Mouse (Mus musculus) midbrain, embryonic 10.5 days (tissue): ENCODE measurements around the gene S100a7a. TPM values are rescaled to one million over a fixed set of nuclear protein-coding genes. Genes with fewer than 3 reads are reported as not detected.

Source experiments
- DNase-seq: peaks from one replicate; pipeline ENCODE4 v3.0.0-alpha.2; 2017; ENCODE audit warnings: low spot score
- H3K27ac ChIP-seq: fragments of 300-500 bp; sonication (generic); replicated peaks from 2 replicates; pipeline ENCODE4 v1.5.1; 2016; ENCODE audit warnings: mild to moderate bottlenecking
- H3K27me3 ChIP-seq: fragments of 300-500 bp; sonication (generic); 2 replicates; pipeline ENCODE4 v1.6.1; 2016; ENCODE audit warnings: low read depth, mild to moderate bottlenecking; ENCODE audit not compliant: poor library complexity, severe bottlenecking
- H3K36me3 ChIP-seq: fragments of 300-500 bp; sonication (generic); 2 replicates; pipeline ENCODE4 v1.6.1; 2016; ENCODE audit warnings: mild to moderate bottlenecking, moderate library complexity
- H3K4me1 ChIP-seq: fragments of 300-500 bp; sonication (generic); 2 replicates; pipeline ENCODE4 v1.6.1; 2016
- H3K4me3 ChIP-seq: fragments of 300-500 bp; sonication (generic); 2 replicates; pipeline ENCODE4 v1.5.1; 2016; ENCODE audit warnings: mild to moderate bottlenecking, moderate library complexity
- H3K9me3 ChIP-seq: fragments of 300-500 bp; sonication (generic); replicated peaks from 2 replicates; pipeline ENCODE4 v1.6.1; 2016; ENCODE audit warnings: mild to moderate bottlenecking
- WGBS: fragments of 180-500 bp; shearing (Covaris S2); methylation state at CpG from one replicate; pipeline ENCODE4 v1.1.7; 2016; 5-methylcytosine and 5-hydroxymethylcytosine counted together
- polyA plus RNA-seq: library from polyadenylated mRNA; unstranded; fragments of >200 nt; fragmentation: Nextera tagmentation; extraction: Ambion mirVana; gene quantifications from 2 replicates; pipeline ENCODE4 v1.2.1, GENCODE M21; 2016

S100a7a gene
- polyA plus RNA-seq, 1 experiment from 2014 or later = 0.15 TPM

DNA sequence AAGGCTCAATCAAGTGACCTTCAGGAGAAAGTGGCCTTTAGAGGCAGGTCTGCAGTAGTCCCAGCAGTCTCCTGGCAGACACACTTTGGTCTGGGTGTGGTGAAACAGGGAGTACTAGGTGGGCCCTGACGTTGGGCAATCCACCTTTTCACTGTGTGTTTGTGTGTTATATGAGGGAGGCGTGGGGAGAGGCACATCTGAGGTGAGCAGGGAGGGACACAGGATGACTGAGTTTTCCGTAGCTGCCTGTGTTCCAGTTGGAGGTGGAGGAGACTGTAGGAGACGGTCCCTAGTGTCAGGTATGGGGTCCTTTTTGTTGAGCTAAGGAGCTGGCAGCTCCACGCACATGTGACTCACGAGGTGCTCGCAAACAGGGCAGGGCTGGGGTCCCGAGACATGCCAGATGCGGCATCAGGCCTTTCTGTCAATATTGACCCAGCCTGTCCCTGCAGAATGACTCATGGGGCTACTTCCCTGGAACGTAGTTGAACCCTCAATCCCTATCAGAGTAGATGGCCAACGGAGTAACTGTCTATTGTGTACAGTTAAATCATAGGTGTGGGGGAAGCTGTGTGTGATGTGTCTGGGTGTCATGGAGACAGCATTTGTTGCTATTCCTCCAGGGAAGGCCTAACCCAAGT lies 39.1 kb upstream of the S100a7a start:
- H3K36me3 ChIP-seq = no peaks in the 10 kb centered on the region
- H3K27me3 ChIP-seq = peaks cover 14% of the 10 kb centered on the region
- no peak overlapping the region for H3K27ac ChIP-seq
- H3K9me3 ChIP-seq = no peaks in the 10 kb centered on the region
- 82% methylated on average over 11 of the region's 11 CpGs for WGBS
- no peak overlapping the region for H3K4me3 ChIP-seq
- peaks cover 13% of the 10 kb centered on the region for H3K4me1 ChIP-seq
- DNase-seq = no peak

DNA sequence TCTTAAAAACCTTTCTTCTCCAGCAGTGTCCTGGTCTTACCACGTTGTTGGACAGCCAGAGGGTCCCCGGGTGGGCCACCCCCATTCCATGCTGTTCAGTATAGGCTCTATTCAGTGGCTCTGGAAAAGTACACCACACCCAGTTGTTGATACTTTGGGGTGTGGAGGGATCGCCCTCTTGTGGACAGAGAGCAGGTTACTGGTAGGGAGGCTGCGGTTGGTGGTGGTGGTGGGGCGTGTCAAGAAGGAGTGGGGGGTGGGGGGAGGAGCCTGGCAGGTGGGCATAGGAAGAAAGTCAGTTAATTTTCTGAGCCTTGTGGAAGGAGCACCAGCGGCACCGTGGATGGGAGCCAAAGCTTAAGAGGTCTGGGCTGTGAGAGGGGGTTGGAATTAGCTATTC lies 38.4 kb upstream of the S100a7a start:
- no peaks in the 10 kb centered on the region for H3K36me3 ChIP-seq
- DNase-seq = peak; percentile 53
- H3K9me3 ChIP-seq = no peaks in the 10 kb centered on the region
- no peak overlapping the region for H3K27ac ChIP-seq
- WGBS = 11% methylated on average over 7 of the region's 7 CpGs
- H3K27me3 ChIP-seq = peaks cover 14% of the 10 kb centered on the region
- H3K4me1 ChIP-seq = peaks cover 13% of the 10 kb centered on the region
- H3K4me3 ChIP-seq = no peak overlapping the region

DNA sequence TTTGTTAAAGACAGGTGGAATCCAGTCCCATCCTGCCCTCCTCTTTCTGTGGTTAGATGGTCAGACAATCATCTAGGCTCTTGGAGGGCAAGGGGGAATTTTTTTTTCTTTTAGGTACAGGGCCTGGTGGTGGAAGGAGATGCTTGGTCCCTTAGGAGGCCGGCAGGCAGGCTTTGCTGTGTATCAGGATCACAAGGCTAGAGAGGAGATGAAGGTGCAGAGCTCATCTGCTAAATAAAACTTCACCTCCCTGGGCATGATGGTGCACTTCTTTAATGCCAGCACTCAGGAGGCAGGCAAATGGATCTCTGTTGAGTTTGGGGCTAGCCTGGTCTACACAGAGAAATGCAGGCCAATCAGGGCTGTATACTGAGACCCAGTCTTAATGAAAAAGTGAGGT lies 37.9 kb upstream of the S100a7a start:
- no peak overlapping the region for H3K27ac ChIP-seq
- H3K36me3 ChIP-seq = no peaks in the 10 kb centered on the region
- no peaks in the 10 kb centered on the region for H3K9me3 ChIP-seq
- no peak for DNase-seq
- 88% methylated on average over 1 of the region's 1 CpGs for WGBS
- peaks cover 14% of the 10 kb centered on the region for H3K27me3 ChIP-seq
- H3K4me3 ChIP-seq = no peak overlapping the region
- H3K4me1 ChIP-seq = peaks cover 13% of the 10 kb centered on the region

DNA sequence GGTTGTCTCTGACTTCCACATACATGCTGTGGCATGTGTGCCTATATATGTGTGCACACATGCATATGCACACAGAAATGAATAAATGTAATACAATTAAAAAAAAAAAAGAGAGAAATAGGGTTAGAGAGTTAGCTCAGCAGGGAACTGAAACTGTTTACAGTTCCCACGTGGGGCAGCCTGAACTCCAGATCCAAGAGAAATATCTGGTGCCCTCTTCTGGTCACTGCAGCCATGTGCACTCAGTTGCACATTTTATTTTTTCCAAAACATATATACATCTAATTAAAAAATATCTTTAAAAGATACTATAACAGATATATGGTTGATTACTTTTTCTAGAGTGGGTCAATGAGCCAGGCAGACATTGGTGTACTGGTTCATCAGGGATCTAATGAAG lies 36.2 kb upstream of the S100a7a start:
- Histone ChIP-seq H3K27ac (no peak overlapping the region), H3K27me3 (peaks cover 14% of the 10 kb centered on the region)
- WGBS = 21% methylated on average over 1 of the region's 1 CpGs

DNA sequence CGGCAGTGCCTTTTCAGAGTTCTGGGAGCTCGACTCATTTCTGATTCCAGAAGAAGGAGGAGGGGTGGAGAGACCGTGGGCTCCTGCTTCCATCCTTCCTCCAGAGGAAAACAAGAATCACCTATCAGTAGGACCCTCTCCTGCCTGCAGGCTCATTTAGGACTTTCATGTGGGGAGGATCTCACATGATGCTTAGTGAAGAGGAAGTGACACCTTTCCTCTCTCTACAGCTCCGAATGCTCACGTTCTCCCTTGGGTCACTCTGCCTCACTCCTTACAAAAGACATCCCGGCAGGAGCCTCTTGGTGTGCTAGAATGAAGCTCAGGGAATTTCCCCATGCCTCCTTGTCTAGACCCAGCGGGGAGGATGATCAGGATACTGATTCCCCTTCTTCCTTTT lies 32.3 kb upstream of the S100a7a start:
- Histone ChIP-seq H3K4me3 (no peak overlapping the region), H3K36me3 (no peaks in the 10 kb centered on the region), H3K27me3 (no peaks in the 10 kb centered on the region), H3K9me3 (no peaks in the 10 kb centered on the region), H3K27ac (no peak overlapping the region), H3K4me1 (peaks cover 23% of the 10 kb centered on the region)
- WGBS = 50% methylated on average over 7 of the region's 7 CpGs
- DNase-seq = no peak

More for the DNA sequence above, 36.2 kb upstream of the S100a7a start:
- Histone ChIP-seq H3K36me3 (no peaks in the 10 kb centered on the region), H3K4me3 (no peak overlapping the region), H3K4me1 (peaks cover 11% of the 10 kb centered on the region), H3K9me3 (no peaks in the 10 kb centered on the region)
- no peak for DNase-seq

DNA sequence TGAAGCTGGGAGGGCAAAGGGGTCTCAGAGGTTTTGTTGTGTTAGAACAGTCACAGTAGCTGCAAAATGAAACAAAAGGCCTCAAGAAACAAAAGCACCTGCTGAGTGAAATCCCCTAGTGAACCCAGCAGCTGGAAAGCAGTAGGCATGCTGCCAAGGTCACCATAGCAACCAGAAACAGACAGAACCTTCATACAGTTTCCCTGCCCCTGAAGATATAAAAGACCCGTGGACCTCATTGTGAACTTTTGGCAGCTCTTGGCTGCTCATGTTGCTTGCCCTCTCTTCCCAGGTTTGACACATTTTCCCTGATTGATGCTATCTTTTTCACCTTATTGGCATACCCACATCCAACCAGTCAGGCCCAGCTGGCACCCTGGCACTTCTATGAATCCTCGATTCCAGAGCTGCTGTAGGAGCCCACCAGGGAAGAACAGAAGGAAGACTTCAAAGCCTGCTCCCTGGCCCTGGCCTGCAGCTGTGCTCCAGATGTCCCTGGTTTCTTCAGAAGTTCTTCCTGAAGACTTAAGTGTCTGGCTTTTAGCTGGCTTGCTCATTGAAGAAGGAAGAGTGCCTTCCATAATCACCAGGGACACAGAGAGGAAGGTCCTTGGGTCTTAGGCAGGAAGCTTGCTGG lies 30.3 kb upstream of the S100a7a start:
- peak; percentile 31 for DNase-seq
- peak overlapping the region; percentile 49 for H3K27ac ChIP-seq
- WGBS = 20% methylated on average over 2 of the region's 2 CpGs

DNA sequence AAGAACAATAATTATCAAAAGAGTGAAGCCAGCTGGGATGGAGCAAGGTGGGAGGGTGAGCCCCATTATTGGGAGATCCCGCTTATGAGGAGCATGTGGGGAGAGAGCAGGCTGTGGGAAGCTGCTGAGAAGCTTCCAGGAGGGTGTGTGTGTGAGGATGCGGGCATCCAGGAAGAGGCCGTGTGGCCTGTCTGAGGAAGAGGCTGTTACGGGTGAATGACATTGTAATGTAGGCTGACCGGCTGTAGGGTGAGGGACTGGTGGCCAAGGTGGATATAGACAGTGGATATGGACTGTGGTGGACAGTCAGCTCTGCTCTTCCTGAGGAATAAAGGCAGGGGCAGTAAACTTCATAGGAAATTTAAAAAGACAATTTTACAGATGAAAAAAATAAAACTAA lies 28.3 kb upstream of the S100a7a start:
- Histone ChIP-seq H3K36me3 (no peaks in the 10 kb centered on the region), H3K27ac (no peak overlapping the region), H3K9me3 (no peaks in the 10 kb centered on the region), H3K4me3 (no peak overlapping the region), H3K4me1 (peaks cover 23% of the 10 kb centered on the region), H3K27me3 (no peaks in the 10 kb centered on the region)
- WGBS = 84% methylated on average over 5 of the region's 5 CpGs
- no peak for DNase-seq

More for the DNA sequence above, 30.3 kb upstream of the S100a7a start:
- H3K27me3 ChIP-seq = no peaks in the 10 kb centered on the region
- peaks cover 23% of the 10 kb centered on the region for H3K4me1 ChIP-seq
- H3K9me3 ChIP-seq = no peaks in the 10 kb centered on the region
- no peak overlapping the region for H3K4me3 ChIP-seq
- H3K36me3 ChIP-seq = no peaks in the 10 kb centered on the region

DNA sequence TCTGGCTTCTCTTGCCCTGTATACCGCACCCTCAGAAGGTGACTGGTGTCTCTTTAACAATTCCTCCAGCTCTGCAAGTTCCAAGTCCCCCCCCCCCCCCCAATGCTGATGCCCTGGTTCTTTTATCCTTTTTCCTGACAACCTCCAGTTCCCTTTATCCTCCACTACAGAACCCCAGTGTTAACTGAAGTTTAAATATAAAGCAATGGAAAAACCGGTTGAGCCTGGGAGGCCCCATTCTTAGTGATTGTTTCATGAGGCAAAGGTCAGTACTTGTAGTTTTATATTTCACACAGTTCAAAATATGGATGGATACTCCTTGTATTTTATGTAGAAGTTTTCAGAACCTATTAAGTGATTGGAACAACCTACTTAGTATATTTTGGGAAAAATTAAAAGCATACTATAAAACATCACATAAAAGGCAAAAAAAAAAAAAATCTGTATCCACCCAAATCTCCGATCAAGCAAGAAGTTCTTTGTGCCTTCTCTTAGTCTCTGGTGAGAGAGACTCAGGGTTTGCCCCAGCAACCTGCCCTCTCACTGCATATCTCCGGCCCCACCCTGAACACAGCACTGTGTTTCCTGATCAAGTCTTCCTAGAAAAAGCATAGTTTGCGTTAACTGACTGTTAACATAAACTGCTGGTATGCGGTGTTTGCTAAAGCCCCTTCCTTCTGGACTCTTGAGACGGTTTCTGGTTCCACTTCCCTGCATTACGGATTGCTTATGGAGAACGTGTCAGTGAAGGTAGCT lies 27.4 kb upstream of the S100a7a start:
- H3K4me3 ChIP-seq = no peak overlapping the region
- no peaks in the 10 kb centered on the region for H3K36me3 ChIP-seq
- H3K27me3 ChIP-seq = no peaks in the 10 kb centered on the region
- peak overlapping the region; percentile 42; the same call in 1 of the 2 replicates for H3K27ac ChIP-seq
- WGBS = 79% methylated on average over 9 of the region's 9 CpGs
- DNase-seq = no peak
- no peaks in the 10 kb centered on the region for H3K9me3 ChIP-seq
- peaks cover 23% of the 10 kb centered on the region for H3K4me1 ChIP-seq

DNA sequence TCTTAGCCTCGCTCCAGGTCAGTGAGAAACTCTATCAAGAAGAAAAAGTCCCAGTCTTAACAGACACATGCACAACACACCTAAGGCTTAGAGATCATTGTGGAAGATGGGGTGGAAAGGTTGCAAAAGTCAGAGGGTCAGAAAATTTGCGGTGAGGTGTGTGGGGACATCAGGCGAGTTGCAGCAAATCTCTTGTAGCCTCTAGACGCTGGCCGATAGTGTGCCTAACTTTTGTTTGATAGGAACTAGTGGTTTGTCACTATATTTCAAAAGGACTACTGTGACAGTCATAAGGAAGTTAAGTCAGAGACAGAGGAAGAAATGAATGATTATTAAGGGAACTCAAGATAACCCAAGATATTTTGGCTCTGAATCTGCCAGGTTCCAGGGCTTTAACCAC lies 26.5 kb upstream of the S100a7a start:
- 93% methylated on average over 5 of the region's 5 CpGs for WGBS
- Histone ChIP-seq H3K36me3 (no peaks in the 10 kb centered on the region), H3K27me3 (no peaks in the 10 kb centered on the region), H3K4me3 (no peak overlapping the region), H3K27ac (no peak overlapping the region), H3K4me1 (peaks cover 23% of the 10 kb centered on the region), H3K9me3 (no peaks in the 10 kb centered on the region)
- no peak for DNase-seq

DNA sequence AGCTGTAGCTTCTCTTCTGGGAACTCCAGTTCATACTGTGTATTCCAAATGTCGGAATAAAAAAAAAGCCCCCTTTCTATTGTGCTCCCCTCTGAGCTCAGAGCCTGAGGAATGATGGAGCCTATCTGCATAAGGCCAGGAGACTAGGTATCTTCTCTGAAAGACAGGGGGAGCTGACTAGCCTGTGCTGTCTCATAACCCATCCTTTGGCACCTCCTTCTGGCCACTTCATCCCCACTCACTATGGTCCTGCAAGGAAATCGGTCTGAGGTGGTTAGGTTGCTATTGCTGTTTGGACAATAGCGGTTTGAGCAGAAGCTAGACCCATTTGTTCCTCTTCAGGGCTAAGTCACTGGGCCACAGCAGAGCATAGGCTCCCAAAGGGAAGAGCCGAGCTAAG lies 26.0 kb upstream of the S100a7a start:
- no peak for DNase-seq
- Histone ChIP-seq H3K4me3 (no peak overlapping the region), H3K9me3 (no peaks in the 10 kb centered on the region), H3K4me1 (peaks cover 21% of the 10 kb centered on the region), H3K27ac (no peak overlapping the region), H3K36me3 (no peaks in the 10 kb centered on the region), H3K27me3 (no peaks in the 10 kb centered on the region)
- WGBS = 60% methylated on average over 4 of the region's 4 CpGs

DNA sequence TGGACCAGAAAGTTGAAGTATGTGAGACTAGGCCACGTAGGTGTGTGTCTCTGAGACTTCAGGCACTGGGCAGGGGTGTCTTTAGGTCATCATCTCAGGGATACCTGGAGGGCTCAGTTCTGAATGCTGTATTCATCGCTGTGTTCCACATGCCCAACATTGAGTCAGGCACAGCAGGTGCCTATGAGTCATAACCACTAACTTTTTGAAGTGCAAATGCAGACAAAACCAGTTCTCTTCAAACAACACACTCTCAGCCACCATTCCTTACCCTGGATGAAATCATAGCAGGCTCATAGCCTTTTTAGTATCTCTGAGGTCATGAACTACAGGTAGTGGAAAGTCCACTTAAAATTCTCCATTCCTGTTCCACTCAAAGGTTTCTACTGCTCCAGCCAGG lies 24.5 kb upstream of the S100a7a start:
- Histone ChIP-seq H3K27me3 (no peaks in the 10 kb centered on the region), H3K27ac (no peak overlapping the region), H3K4me3 (no peak overlapping the region), H3K36me3 (no peaks in the 10 kb centered on the region), H3K4me1 (peaks cover 7% of the 10 kb centered on the region), H3K9me3 (no peaks in the 10 kb centered on the region)
- WGBS = 80% methylated on average over 2 of the region's 2 CpGs
- no peak for DNase-seq

DNA sequence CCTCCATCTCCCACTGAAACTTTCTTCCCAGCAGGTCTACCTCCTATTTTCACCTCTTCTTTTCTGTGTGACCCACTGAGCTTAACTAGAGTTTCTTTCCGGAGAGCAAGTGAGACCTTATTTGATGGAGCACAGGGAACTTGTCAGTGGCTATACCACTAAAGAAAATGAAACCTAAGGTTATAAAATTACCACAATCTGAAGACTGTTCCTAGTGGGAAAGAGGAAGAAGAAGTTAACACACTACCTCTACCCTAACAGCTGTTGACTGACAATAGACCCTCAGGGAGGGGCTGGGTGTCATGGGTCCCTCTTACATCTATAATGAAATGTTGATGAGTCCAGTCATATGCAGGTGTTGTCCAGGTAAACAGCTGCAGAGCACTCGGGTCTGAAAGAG lies 21.8 kb upstream of the S100a7a start:
- DNase-seq = no peak
- Histone ChIP-seq H3K36me3 (no peaks in the 10 kb centered on the region), H3K9me3 (no peaks in the 10 kb centered on the region), H3K4me1 (no peaks in the 10 kb centered on the region), H3K4me3 (no peak overlapping the region), H3K27me3 (no peaks in the 10 kb centered on the region), H3K27ac (no peak overlapping the region)
- WGBS = 84% methylated on average over 2 of the region's 2 CpGs
